Mouse (Mus musculus): ENCODE data around the gene Slc6a6.

Gene Slc6a6

GRCm38 (mm10) chr6:91683602-91684473 lies at the start of gene Slc6a6:
TSS of gene Slc6a6 (plus strand) at chr6:91684053.
- in situ Hi-C loops (cut with MseI, MboI): no loop called here

GRCm38 (mm10) chr6:91634417-91634816 lies 49.4 kb upstream of the Slc6a6 start:
- in situ Hi-C loops (cut with MseI, MboI): no loop called here

- in situ Hi-C loops (cut with MseI, MboI): no loop called here
Observed at GRCm38 (mm10) chr6:91634876-91635275, 49.0 kb upstream of the Slc6a6 start.

GRCm38 (mm10) chr6:91638204-91638995 lies 45.5 kb upstream of the Slc6a6 start:
- in situ Hi-C loops (cut with MseI, MboI): no loop called here

GRCm38 (mm10) chr6:91643011-91643410 lies 40.8 kb upstream of the Slc6a6 start:
- in situ Hi-C loops (cut with MseI, MboI): no loop called here

GRCm38 (mm10) chr6:91643416-91643921 lies 40.4 kb upstream of the Slc6a6 start:
- in situ Hi-C loops (cut with MseI, MboI): no loop called here

GRCm38 (mm10) chr6:91646019-91646418 lies 37.8 kb upstream of the Slc6a6 start:
- in situ Hi-C loops (cut with MseI, MboI): no loop called here

- in situ Hi-C loops (cut with MseI, MboI): no loop called here
Observed at GRCm38 (mm10) chr6:91646822-91647221, 37.0 kb upstream of the Slc6a6 start.

- in situ Hi-C loops (cut with MseI, MboI): no loop called here
Observed at GRCm38 (mm10) chr6:91647385-91647791, 36.5 kb upstream of the Slc6a6 start.

GRCm38 (mm10) chr6:91650255-91650654 lies 33.6 kb upstream of the Slc6a6 start:
- in situ Hi-C loops (cut with MseI, MboI): no loop called here

GRCm38 (mm10) chr6:91652296-91652695 lies 31.6 kb upstream of the Slc6a6 start:
- in situ Hi-C loops (cut with MseI, MboI): no loop called here

- in situ Hi-C loops (cut with MseI, MboI): no loop called here
Observed at GRCm38 (mm10) chr6:91655244-91655643, 28.6 kb upstream of the Slc6a6 start.

- in situ Hi-C loops (cut with MseI, MboI): no loop called here
Observed at GRCm38 (mm10) chr6:91655874-91656433, 27.9 kb upstream of the Slc6a6 start.

- in situ Hi-C loops (cut with MseI, MboI): no loop called here
Observed at GRCm38 (mm10) chr6:91658288-91658687, 25.6 kb upstream of the Slc6a6 start.

- in situ Hi-C loops (cut with MseI, MboI): no loop called here
Observed at GRCm38 (mm10) chr6:91659841-91660509, 23.9 kb upstream of the Slc6a6 start.

- in situ Hi-C loops (cut with MseI, MboI): no loop called here
Observed at GRCm38 (mm10) chr6:91662301-91662700, 21.6 kb upstream of the Slc6a6 start.

- in situ Hi-C loops (cut with MseI, MboI): no loop called here
Observed at GRCm38 (mm10) chr6:91663616-91664015, 20.2 kb upstream of the Slc6a6 start.

GRCm38 (mm10) chr6:91665267-91665666 lies 18.6 kb upstream of the Slc6a6 start:
- in situ Hi-C loops (cut with MseI, MboI): no loop called here

GRCm38 (mm10) chr6:91665990-91666700 lies 17.7 kb upstream of the Slc6a6 start:
- in situ Hi-C loops (cut with MseI, MboI): no loop called here

- in situ Hi-C loops (cut with MseI, MboI): no loop called here
Observed at GRCm38 (mm10) chr6:91667141-91667540, 16.7 kb upstream of the Slc6a6 start.

GRCm38 (mm10) chr6:91668276-91668675 lies 15.6 kb upstream of the Slc6a6 start:
- in situ Hi-C loops (cut with MseI, MboI): no loop called here
